Mouse (Mus musculus): ENCODE measurements around the gene Tbc1d21. TPM values are rescaled to one million over a fixed set of nuclear protein-coding genes. Genes with fewer than 3 reads are reported as not detected.

Tbc1d21 gene
- polyA plus RNA-seq, 1 experiment from 2014 or later = not detected

DNA sequence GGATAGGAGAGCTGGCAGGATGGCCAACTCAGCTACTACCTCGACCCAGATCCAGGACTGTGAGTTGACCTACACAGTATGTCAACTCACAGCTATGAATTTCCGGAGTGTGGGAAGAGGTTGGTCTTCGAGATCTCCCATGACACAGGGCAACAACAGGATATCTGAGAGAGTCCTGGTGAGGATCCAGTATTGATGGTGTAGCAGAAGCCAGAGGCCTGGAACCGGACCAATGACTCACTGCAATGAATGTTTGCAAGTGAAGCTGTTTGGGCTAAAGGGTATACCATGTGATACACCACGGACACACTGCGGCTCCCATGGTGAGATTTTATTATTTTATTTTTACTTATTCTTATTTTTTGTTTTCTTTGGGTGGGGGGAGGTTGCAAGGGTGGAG, 15.6 kb downstream of the Tbc1d21 start:
- no peak overlapping the region for H3K4me2 ChIP-seq (replicated peaks; ENCODE audit: low read depth, low read length)
- H3K9ac ChIP-seq (ENCODE audit: low read depth, low read length) = no peak overlapping the region
- no peak overlapping the region for H3K4me3 ChIP-seq (ENCODE audit: low read length)
- no peak overlapping the region for H3K27ac ChIP-seq (ENCODE audit: low read depth, low read length)
- WGBS = 91% methylated on average over 6 of the region's 6 CpGs
- no peaks in the 10 kb centered on the region for H3K27me3 ChIP-seq (ENCODE audit: control insufficient read depth, insufficient read depth, low read length)
- no peaks in the 10 kb centered on the region for H3K36me3 ChIP-seq (ENCODE audit: control insufficient read depth, insufficient read depth, low read length)
- no peak for ATAC-seq (ENCODE audit: low FRiP score, low TSS enrichment)
- H3K9me3 ChIP-seq (ENCODE audit: control insufficient read depth, low read length) = no peaks in the 10 kb centered on the region
- no peaks in the 10 kb centered on the region for H3K4me1 ChIP-seq (ENCODE audit: control insufficient read depth, insufficient read depth, low read length)

DNA sequence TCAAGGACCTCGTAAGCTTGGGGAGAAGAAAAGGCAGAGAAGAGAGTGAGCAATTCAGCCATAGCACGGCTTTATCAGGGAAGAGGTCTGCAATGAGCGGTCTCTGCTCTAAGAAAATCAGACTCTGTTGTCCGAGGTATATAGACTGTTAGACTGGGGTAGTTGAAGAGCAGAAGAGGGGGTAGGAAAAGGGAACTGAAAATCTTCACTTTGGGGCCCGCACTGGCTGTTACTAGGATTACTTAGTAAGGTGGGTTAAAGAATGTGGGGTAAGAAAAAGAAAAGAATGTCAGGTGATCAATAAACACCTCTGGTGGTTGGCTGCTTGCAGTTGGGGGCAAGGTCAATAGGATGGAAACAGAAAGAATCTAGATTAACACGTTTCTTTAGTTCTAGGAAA, 17.0 kb downstream of the Tbc1d21 start:
- Histone ChIP-seq H3K9ac (ENCODE audit: low read depth, low read length) (no peak overlapping the region), H3K9me3 (ENCODE audit: control insufficient read depth, low read length) (no peaks in the 10 kb centered on the region), H3K4me1 (ENCODE audit: control insufficient read depth, insufficient read depth, low read length) (no peaks in the 10 kb centered on the region), H3K4me2 (replicated peaks; ENCODE audit: low read depth, low read length) (no peak overlapping the region), H3K4me3 (ENCODE audit: low read length) (no peak overlapping the region), H3K27me3 (ENCODE audit: control insufficient read depth, insufficient read depth, low read length) (no peaks in the 10 kb centered on the region), H3K27ac (ENCODE audit: low read depth, low read length) (no peak overlapping the region), H3K36me3 (ENCODE audit: control insufficient read depth, insufficient read depth, low read length) (no peaks in the 10 kb centered on the region)
- no peak for ATAC-seq (ENCODE audit: low FRiP score, low TSS enrichment)
- WGBS = 91% methylated on average over 6 of the region's 6 CpGs

DNA sequence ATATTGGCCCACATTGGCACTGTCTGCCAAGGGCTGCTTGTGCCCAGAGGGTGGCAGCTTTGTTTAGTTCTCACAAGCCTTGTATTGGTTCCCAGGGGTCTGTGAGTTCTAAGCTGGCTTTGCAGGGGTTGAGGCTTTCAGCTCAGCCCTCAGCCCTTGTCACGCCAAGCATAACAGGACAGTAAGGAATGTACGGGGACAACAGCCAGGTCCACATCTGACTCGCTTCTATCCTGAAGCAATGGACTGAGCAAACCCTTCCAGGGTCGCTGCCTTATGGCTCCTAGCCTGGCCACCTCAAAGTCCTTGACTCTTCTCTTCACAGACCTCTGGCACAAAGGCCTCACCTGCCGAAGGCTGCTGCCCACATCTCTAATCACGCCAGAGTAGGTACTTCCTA, 22.5 kb downstream of the Tbc1d21 start:
- Histone ChIP-seq H3K9ac (ENCODE audit: low read depth, low read length) (no peak overlapping the region), H3K36me3 (ENCODE audit: control insufficient read depth, insufficient read depth, low read length) (no peaks in the 10 kb centered on the region), H3K4me3 (ENCODE audit: low read length) (no peak overlapping the region), H3K4me1 (ENCODE audit: control insufficient read depth, insufficient read depth, low read length) (0 out of 2 replicates have a peak, but pooled peaks cover 4% of the 10 kb centered on the region), H3K27ac (ENCODE audit: low read depth, low read length) (no peak overlapping the region), H3K27me3 (ENCODE audit: control insufficient read depth, insufficient read depth, low read length) (no peaks in the 10 kb centered on the region), H3K9me3 (ENCODE audit: control insufficient read depth, low read length) (no peaks in the 10 kb centered on the region), H3K4me2 (replicated peaks; ENCODE audit: low read depth, low read length) (no peak overlapping the region)
- ATAC-seq (ENCODE audit: low FRiP score, low TSS enrichment) = no peak
- WGBS = 81% methylated on average over 6 of the region's 6 CpGs

DNA sequence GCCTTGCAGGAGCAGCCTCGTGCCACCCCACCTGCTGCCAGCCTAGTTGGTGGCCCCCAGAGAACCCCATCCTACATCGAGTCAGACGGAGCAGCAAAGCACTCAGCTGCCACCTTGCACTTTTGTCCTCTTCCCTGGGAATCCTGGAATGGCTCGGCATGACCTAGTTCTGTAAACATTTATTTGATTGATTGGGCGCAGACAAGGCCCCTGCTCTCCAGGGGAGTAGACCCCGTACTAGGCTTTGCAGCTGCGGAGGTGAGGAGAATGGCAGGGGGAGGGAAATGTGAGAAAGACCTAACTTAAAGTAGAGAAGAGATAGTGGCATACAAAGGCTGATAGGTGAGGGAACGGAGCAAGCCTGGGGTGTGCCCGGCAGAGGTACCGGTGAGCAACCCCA, 23.8 kb downstream of the Tbc1d21 start:
- H3K36me3 ChIP-seq (ENCODE audit: control insufficient read depth, insufficient read depth, low read length) = no peaks in the 10 kb centered on the region
- H3K27me3 ChIP-seq (ENCODE audit: control insufficient read depth, insufficient read depth, low read length) = no peaks in the 10 kb centered on the region
- ATAC-seq (ENCODE audit: low FRiP score, low TSS enrichment) = no peak
- WGBS = 31% methylated on average over 10 of the region's 10 CpGs
- H3K9me3 ChIP-seq (ENCODE audit: control insufficient read depth, low read length) = no peaks in the 10 kb centered on the region
- 0 out of 2 replicates have a peak, but pooled peaks cover 4% of the 10 kb centered on the region for H3K4me1 ChIP-seq (ENCODE audit: control insufficient read depth, insufficient read depth, low read length)
- no peak overlapping the region for H3K4me3 ChIP-seq (ENCODE audit: low read length)
- no peak overlapping the region for H3K27ac ChIP-seq (ENCODE audit: low read depth, low read length)
- H3K4me2 ChIP-seq (replicated peaks; ENCODE audit: low read depth, low read length) = no peak overlapping the region; the same call in 1 of the 2 replicates
- no peak overlapping the region for H3K9ac ChIP-seq (ENCODE audit: low read depth, low read length)

DNA sequence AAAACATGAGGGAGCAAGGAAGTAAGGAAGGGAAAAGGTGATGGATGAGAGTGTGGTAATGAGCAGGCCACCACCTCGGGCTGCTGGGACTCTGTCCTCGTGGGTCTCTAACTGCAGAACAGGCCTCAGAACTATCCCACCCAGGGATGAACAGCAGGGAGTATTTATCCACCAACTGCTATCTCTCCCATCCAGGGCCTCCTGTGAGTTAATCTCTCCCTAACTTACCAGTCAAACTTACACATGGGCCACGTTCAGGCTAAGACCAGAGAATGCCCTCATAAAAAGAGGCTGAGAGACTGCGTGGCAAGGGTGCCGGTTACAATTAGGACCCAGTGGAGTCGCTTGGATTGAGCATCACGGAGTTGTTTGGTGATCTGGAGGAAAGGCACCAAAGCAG, 24.3 kb downstream of the Tbc1d21 start:
- Histone ChIP-seq H3K9ac (ENCODE audit: low read depth, low read length) (no peak overlapping the region), H3K36me3 (ENCODE audit: control insufficient read depth, insufficient read depth, low read length) (no peaks in the 10 kb centered on the region), H3K27ac (ENCODE audit: low read depth, low read length) (no peak overlapping the region), H3K9me3 (ENCODE audit: control insufficient read depth, low read length) (no peaks in the 10 kb centered on the region), H3K4me3 (ENCODE audit: low read length) (no peak overlapping the region), H3K4me2 (replicated peaks; ENCODE audit: low read depth, low read length) (no peak overlapping the region), H3K27me3 (ENCODE audit: control insufficient read depth, insufficient read depth, low read length) (no peaks in the 10 kb centered on the region), H3K4me1 (ENCODE audit: control insufficient read depth, insufficient read depth, low read length) (0 out of 2 replicates have a peak, but pooled peaks cover 4% of the 10 kb centered on the region)
- 59% methylated on average over 7 of the region's 7 CpGs for WGBS
- no peak for ATAC-seq (ENCODE audit: low FRiP score, low TSS enrichment)

DNA sequence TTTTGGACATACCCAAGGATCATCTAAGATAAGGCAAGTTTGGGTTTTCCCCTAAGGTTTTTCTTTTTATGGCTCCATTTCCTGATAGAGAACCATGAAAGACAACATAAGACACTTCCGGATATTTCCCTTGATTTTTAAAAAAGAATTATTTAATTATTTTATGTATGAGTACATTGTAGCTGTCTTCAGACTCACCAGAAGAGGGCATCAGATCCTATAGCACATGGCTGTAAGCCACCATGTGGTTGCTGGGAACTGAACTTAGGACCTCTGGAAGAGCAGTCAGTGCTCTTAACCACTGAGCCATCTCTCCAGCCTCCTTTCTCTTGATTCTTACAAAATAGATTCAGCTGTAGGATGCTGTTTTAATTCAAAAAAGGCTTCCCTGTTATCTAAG, 28.5 kb downstream of the Tbc1d21 start:
- 88% methylated on average over 1 of the region's 1 CpGs for WGBS
- H3K4me3 ChIP-seq (ENCODE audit: low read length) = no peak overlapping the region
- ATAC-seq (ENCODE audit: low FRiP score, low TSS enrichment) = no peak

DNA sequence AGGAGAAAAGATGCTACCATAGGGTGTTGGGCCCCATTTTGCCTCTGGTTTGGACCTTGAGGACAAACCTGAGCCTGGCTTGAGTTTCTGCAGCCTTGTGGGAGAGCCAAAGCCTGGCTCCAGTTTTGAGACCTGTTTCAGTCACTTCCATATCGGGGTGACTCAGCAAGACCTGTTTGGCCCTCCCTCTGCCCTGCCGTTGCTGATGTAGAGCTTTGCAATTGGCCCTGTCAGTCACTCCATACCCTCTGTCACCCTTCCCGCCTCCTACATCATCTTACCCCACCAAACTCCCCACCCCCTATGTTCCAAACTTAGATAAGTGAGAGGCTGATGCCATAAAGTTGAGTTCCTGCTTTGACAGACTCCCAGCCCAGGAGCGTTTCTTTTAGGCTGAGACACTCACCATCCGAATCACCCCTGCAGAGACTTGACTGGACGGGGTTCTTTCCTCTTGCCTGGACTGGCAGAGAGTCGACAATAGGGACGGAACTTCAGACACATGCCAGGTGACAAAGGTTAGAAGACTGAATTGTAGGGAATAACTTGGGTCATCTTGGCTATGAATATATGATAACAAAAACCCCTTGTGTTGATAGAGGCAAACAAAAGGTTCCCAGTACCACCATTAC, 33.5 kb downstream of the Tbc1d21 start:
- Histone ChIP-seq H3K4me2 (replicated peaks; ENCODE audit: low read depth, low read length) (no peak overlapping the region), H3K9me3 (ENCODE audit: control insufficient read depth, low read length) (no peaks in the 10 kb centered on the region), H3K27me3 (ENCODE audit: control insufficient read depth, insufficient read depth, low read length) (no peaks in the 10 kb centered on the region), H3K4me1 (ENCODE audit: control insufficient read depth, insufficient read depth, low read length) (no peaks in the 10 kb centered on the region), H3K9ac (ENCODE audit: low read depth, low read length) (no peak overlapping the region), H3K36me3 (ENCODE audit: control insufficient read depth, insufficient read depth, low read length) (no peaks in the 10 kb centered on the region), H3K4me3 (ENCODE audit: low read length) (no peak overlapping the region), H3K27ac (ENCODE audit: low read depth, low read length) (no peak overlapping the region)
- WGBS = 68% methylated on average over 8 of the region's 8 CpGs
- ATAC-seq (ENCODE audit: low FRiP score, low TSS enrichment) = no peak

More for the DNA sequence above, 28.5 kb downstream of the Tbc1d21 start:
- Histone ChIP-seq H3K27ac (ENCODE audit: low read depth, low read length) (no peak overlapping the region), H3K9ac (ENCODE audit: low read depth, low read length) (no peak overlapping the region), H3K4me2 (replicated peaks; ENCODE audit: low read depth, low read length) (no peak overlapping the region), H3K9me3 (ENCODE audit: control insufficient read depth, low read length) (no peaks in the 10 kb centered on the region), H3K27me3 (ENCODE audit: control insufficient read depth, insufficient read depth, low read length) (no peaks in the 10 kb centered on the region), H3K36me3 (ENCODE audit: control insufficient read depth, insufficient read depth, low read length) (no peaks in the 10 kb centered on the region), H3K4me1 (ENCODE audit: control insufficient read depth, insufficient read depth, low read length) (0 out of 2 replicates have a peak, but pooled peaks cover 4% of the 10 kb centered on the region)

DNA sequence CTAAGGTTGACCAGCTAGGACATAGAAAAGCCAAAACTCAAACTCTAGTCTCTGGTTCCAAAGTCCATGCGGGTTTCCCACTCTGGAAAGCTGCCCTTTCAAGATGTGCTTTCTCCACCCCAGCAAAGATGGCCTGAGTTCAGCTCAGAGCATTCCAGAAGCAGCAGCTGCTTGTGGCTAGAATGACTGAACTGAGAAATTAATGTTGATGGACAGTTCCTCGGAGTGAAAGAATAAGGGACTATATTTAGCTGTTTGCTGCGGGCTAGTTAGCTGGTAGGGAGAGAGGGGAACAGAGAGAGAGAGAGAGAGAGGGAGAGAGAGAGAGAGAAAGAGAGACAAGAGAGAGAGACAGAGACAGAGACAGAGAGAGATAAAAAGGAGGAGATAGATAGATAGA, 39.0 kb downstream of the Tbc1d21 start:
- no peak for ATAC-seq (ENCODE audit: low FRiP score, low TSS enrichment)
- no peak overlapping the region for H3K9ac ChIP-seq (ENCODE audit: low read depth, low read length)
- no peak overlapping the region for H3K4me2 ChIP-seq (replicated peaks; ENCODE audit: low read depth, low read length)
- H3K36me3 ChIP-seq (ENCODE audit: control insufficient read depth, insufficient read depth, low read length) = no peaks in the 10 kb centered on the region
- H3K27ac ChIP-seq (ENCODE audit: low read depth, low read length) = no peak overlapping the region
- WGBS = 68% methylated on average over 3 of the region's 3 CpGs
- no peaks in the 10 kb centered on the region for H3K4me1 ChIP-seq (ENCODE audit: control insufficient read depth, insufficient read depth, low read length)
- no peak overlapping the region for H3K4me3 ChIP-seq (ENCODE audit: low read length)
- no peaks in the 10 kb centered on the region for H3K27me3 ChIP-seq (ENCODE audit: control insufficient read depth, insufficient read depth, low read length)
- H3K9me3 ChIP-seq (ENCODE audit: control insufficient read depth, low read length) = no peaks in the 10 kb centered on the region

DNA sequence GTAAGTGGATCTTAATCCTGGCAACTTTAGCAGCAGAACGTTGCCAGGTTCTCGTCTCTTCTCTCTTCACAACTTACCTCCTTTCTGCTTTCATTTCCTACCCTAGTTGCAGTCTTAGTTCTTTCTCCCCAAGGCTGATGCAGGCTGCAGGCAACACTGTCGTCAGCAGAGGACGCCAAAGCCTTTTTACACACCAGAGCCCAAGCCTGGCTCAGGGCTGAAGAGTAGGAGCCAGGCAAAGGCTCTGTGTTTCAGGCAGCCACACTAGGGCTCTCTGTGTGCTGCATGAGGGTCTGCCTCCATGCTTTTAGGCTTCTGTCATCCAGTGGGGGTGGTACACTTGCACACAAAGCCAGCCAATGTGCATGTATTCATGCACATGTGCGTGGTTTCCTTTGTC, 40.0 kb downstream of the Tbc1d21 start:
- 40% methylated on average over 5 of the region's 5 CpGs for WGBS
- no peak overlapping the region for H3K9ac ChIP-seq (ENCODE audit: low read depth, low read length)
- ATAC-seq (ENCODE audit: low FRiP score, low TSS enrichment) = no peak
- no peak overlapping the region for H3K4me2 ChIP-seq (replicated peaks; ENCODE audit: low read depth, low read length)
- H3K27ac ChIP-seq (ENCODE audit: low read depth, low read length) = no peak overlapping the region
- H3K4me1 ChIP-seq (ENCODE audit: control insufficient read depth, insufficient read depth, low read length) = no peaks in the 10 kb centered on the region
- no peaks in the 10 kb centered on the region for H3K9me3 ChIP-seq (ENCODE audit: control insufficient read depth, low read length)
- no peak overlapping the region for H3K4me3 ChIP-seq (ENCODE audit: low read length)
- no peaks in the 10 kb centered on the region for H3K27me3 ChIP-seq (ENCODE audit: control insufficient read depth, insufficient read depth, low read length)
- no peaks in the 10 kb centered on the region for H3K36me3 ChIP-seq (ENCODE audit: control insufficient read depth, insufficient read depth, low read length)
